Mouse (Mus musculus) stomach, embryonic 14.5 days (tissue): ENCODE measurements around the gene Ddx51. TPM values are rescaled to one million over a fixed set of nuclear protein-coding genes. Genes with fewer than 3 reads are reported as not detected.

Source experiments
- ATAC-seq: fragments of 200-750 bp; cut with Nextera tagmentation; 2 replicates; pipeline ENCODE4 v1.8.0; 2017; ENCODE audit warnings: low read depth, moderate TSS enrichment; ENCODE audit not compliant: insufficient number of reproducible peaks, insufficient read depth, low FRiP score
- H3K27ac ChIP-seq: fragments of 300-500 bp; sonication (generic); 2 replicates; pipeline ENCODE4 v1.5.1; 2014; ENCODE audit warnings: mild to moderate bottlenecking, low read length, moderate library complexity, mixed read lengths
- H3K27me3 ChIP-seq: fragments of 300-500 bp; sonication (generic); 2 replicates; pipeline ENCODE4 v1.6.1; 2014; ENCODE audit warnings: low read length, control low read depth, mixed read lengths; ENCODE audit not compliant: control insufficient read depth, insufficient read depth
- H3K36me3 ChIP-seq: fragments of 300-500 bp; sonication (generic); 2 replicates; pipeline ENCODE4 v1.6.1; 2014; ENCODE audit warnings: mild to moderate bottlenecking, control low read depth, low read length, moderate library complexity, mixed read lengths; ENCODE audit not compliant: control insufficient read depth, insufficient read depth
- H3K4me1 ChIP-seq: fragments of 300-500 bp; sonication (generic); 2 replicates; pipeline ENCODE4 v1.6.1; 2014; ENCODE audit warnings: low read length, control low read depth, mixed read lengths; ENCODE audit not compliant: control insufficient read depth, insufficient read depth
- H3K4me2 ChIP-seq: fragments of 300-500 bp; sonication (generic); replicated peaks from 2 replicates; pipeline ENCODE4 v1.6.1; 2014; ENCODE audit warnings: low read depth, low read length, control low read depth
- H3K4me3 ChIP-seq: fragments of 300-500 bp; sonication (generic); 2 replicates; pipeline ENCODE4 v1.5.1; 2014; ENCODE audit warnings: low read depth, low read length, control low read depth
- H3K9ac ChIP-seq: fragments of 300-500 bp; sonication (generic); replicated peaks from 2 replicates; pipeline ENCODE4 v1.6.1; 2014; ENCODE audit warnings: low read depth, mild to moderate bottlenecking, control low read depth, low read length, moderate library complexity, mixed read lengths
- H3K9me3 ChIP-seq: fragments of 300-500 bp; sonication (generic); 2 replicates; pipeline ENCODE4 v1.6.1; 2016; ENCODE audit warnings: low read depth, low read length, control low read depth; ENCODE audit not compliant: control insufficient read depth
- WGBS: fragments of 180-500 bp; shearing (Covaris S2); extraction: QIAGEN DNeasy Blood & Tissue Kit; methylation state at CpG from one replicate; pipeline ENCODE4 v1.1.7; 2014; 5-methylcytosine and 5-hydroxymethylcytosine counted together
- polyA plus RNA-seq: library from polyadenylated mRNA; unstranded; fragments of >200 nt; fragmentation: Nextera tagmentation; extraction: Ambion mirVana; gene quantifications from 2 replicates; pipeline ENCODE4 v1.2.1, GENCODE M21; 2014

Ddx51 gene
- polyA plus RNA-seq, 1 experiment from 2014 or later = 19.4 TPM

DNA sequence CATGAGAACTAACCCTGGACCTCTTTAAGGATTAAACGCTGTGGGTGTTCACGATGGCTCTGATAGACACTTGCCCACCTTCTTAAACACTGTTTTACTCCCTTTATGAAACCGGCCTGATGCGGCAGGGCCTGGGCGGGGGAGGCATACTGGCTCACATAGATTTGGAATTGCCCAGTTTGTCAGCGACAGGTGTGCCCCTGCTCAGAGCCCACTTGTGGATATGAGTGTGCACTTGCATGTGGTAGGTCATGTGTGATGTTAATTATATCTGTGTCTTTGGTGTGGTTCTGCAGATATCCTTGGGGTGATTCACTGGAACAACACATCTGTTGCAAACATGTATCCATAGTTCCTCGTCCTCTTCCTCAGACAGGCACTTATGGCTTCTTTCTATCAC is 42.8 kb upstream of the Ddx51 start:
- Histone ChIP-seq H3K27ac (no peak overlapping the region), H3K36me3 (no peaks in the 10 kb centered on the region), H3K9me3 (no peaks in the 10 kb centered on the region), H3K4me1 (no peaks in the 10 kb centered on the region), H3K9ac (no peak overlapping the region), H3K27me3 (no peaks in the 10 kb centered on the region), H3K4me2 (no peak overlapping the region), H3K4me3 (no peak overlapping the region)
- 83% methylated on average over 7 of the region's 7 CpGs for WGBS
- ATAC-seq = no peak

DNA sequence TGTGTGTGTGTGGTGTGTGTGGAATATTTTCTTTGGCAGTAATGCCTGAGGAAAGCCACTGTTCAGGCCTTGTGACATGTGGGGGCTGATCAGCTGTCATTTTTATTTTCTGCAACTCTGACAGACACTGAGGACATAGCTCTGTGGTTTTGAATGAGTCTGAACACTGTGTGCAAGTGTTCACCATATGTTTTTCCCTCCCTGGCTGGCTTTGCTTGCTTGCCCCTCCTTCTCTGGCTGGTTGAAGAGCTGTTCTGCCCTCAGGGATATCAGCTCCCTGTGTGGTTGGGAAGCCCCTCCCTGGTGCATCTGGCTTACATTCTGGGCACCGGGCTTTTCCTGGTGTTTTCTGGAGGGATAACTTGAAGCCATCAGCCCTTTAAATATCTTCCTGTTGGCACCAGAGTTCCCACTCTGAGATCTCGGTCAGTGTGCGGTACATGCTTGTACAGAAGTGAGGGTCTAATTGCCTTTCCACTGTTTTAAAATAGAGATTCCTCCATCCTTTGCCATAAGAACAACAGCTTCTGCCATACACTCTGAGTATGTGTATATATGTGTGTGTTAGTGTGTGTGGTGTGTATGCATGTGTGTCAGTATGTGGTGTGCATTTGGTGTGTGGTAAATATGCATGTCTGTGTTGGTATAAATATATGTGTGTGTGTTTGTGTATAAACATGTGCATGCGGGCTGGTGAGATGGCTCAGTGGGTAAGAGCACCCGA is 41.7 kb upstream of the Ddx51 start:
- no peak for ATAC-seq
- no peak overlapping the region for H3K4me3 ChIP-seq
- H3K4me1 ChIP-seq = no peaks in the 10 kb centered on the region
- 81% methylated on average over 5 of the region's 5 CpGs for WGBS
- no peak overlapping the region for H3K27ac ChIP-seq
- H3K27me3 ChIP-seq = no peaks in the 10 kb centered on the region
- H3K9ac ChIP-seq = no peak overlapping the region
- no peaks in the 10 kb centered on the region for H3K9me3 ChIP-seq
- no peaks in the 10 kb centered on the region for H3K36me3 ChIP-seq
- H3K4me2 ChIP-seq = no peak overlapping the region

DNA sequence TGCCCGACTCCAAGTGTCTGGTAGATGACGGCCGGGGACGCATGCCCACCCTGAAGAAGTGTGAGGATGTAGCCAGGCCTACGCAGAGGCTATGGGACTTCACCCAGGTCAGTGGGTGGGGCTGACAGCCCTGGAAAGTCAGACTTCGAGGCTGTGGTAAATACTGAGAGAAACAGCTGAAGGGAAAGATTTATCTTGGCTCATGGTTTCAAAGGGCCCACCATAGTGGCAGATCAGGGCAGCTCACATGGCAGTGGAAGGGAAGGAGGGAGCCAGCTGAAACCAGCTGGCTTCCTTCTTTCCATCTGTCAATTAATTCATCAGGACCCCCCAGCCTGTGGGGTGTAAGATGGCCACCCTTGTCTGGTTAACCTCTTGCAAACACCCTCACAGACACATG is 34.0 kb upstream of the Ddx51 start:
- no peaks in the 10 kb centered on the region for H3K9me3 ChIP-seq
- H3K36me3 ChIP-seq = no peaks in the 10 kb centered on the region
- H3K4me1 ChIP-seq = no peaks in the 10 kb centered on the region
- no peak overlapping the region for H3K4me2 ChIP-seq
- H3K4me3 ChIP-seq = no peak overlapping the region
- ATAC-seq = no peak
- 84% methylated on average over 6 of the region's 6 CpGs for WGBS
- no peaks in the 10 kb centered on the region for H3K27me3 ChIP-seq
- H3K9ac ChIP-seq = no peak overlapping the region
- no peak overlapping the region for H3K27ac ChIP-seq

DNA sequence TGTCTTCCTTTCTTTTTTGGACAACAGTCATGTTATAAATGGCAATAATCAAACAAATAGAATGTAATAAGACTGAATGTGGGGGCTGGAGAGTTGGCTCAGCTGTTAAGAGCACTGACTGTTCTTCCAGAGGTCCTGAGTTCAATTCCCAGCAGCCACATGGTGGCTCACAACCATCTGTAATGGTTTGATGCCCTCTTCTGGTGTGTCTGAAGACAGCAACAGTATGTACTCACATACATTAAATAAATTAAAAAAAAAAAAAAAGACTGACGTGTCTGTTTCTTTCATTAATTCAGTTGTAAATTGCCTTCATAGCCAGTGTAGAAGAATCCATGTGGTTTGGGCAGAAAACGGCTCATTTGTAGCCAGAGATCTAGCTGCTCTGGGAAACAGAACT is 28.9 kb upstream of the Ddx51 start:
- 85% methylated on average over 2 of the region's 2 CpGs for WGBS
- H3K4me1 ChIP-seq = no peaks in the 10 kb centered on the region
- no peak for ATAC-seq
- no peaks in the 10 kb centered on the region for H3K9me3 ChIP-seq
- H3K27me3 ChIP-seq = no peaks in the 10 kb centered on the region
- H3K9ac ChIP-seq = no peak overlapping the region
- H3K4me3 ChIP-seq = no peak overlapping the region
- H3K27ac ChIP-seq = no peak overlapping the region
- H3K4me2 ChIP-seq = no peak overlapping the region
- H3K36me3 ChIP-seq = no peaks in the 10 kb centered on the region

DNA sequence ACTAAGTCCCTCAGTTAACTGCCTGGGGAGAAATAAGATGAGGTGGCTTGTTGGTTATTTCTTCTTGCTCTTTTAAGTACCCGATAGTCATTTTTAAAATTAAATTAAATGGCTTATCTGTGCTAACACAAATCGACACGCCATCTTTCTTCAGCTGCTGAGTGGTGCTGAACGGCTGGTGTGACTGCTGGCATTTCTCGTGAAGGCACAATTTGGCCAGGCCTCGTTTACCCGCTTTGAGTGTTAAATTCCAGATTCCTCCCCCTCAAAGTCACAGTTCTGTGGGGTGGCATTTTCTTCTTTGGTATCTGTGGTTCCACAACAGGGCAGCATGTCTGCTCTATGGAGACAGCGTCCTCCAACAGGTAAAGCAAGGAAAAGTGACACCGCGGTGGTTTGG is 25.9 kb upstream of the Ddx51 start:
- Histone ChIP-seq H3K4me3 (no peak overlapping the region), H3K9ac (no peak overlapping the region), H3K27me3 (no peaks in the 10 kb centered on the region), H3K36me3 (no peaks in the 10 kb centered on the region), H3K4me1 (no peaks in the 10 kb centered on the region), H3K4me2 (no peak overlapping the region), H3K9me3 (no peaks in the 10 kb centered on the region), H3K27ac (no peak overlapping the region)
- 74% methylated on average over 10 of the region's 10 CpGs for WGBS
- ATAC-seq = no peak

DNA sequence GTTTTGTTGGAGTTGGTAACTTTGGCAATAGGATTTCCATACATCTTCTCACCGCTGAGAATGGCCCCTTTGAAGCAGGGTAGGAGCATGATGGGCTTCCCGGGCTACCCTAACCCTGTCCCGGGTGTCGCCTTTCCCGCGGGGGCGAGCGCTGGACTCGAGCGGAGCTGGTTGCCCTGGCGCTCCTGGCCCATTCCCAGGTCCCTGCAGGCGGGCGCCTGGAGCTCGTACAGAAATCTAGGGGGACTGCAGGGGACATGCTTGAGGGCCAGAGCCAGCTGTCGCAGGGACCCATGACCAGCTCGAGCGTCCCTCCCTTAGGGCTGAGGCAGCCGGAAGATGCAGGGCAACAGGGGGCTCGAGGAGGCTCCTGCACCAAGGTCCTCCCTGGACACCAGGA is 25.1 kb upstream of the Ddx51 start:
- no peak overlapping the region for H3K4me2 ChIP-seq

DNA sequence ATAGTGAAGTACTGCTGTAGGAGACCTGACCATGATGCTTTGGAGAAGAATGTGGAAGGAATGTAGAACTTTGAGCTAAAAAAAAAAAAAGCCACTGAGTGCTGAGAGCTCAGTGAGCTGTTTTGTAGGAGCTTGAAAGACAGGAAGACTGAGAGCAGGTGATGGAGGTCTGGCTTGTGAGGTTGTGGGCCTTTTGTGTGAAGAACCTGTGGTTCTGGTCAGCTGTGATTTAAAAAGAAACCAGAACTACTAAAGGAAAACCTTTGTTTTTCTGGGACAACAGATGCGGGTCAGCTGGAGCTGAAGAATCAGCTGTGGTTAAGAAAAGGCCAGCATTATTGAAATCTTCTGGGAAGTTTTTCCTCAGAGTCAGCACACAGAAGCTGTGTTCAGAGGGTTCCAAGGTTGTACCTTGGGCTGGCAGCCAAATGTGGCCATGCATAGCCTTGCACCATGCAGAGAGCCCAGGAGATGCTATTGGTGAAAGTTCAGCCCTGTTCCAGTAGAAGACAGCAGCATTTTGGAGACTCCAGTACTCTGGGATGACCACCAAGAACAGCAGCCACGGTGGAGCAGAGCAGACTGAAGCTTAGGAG is 23.6 kb upstream of the Ddx51 start:
- no peak overlapping the region for H3K9ac ChIP-seq
- no peaks in the 10 kb centered on the region for H3K4me1 ChIP-seq
- WGBS = 82% methylated on average over 2 of the region's 2 CpGs
- no peak overlapping the region for H3K4me3 ChIP-seq
- H3K9me3 ChIP-seq = no peaks in the 10 kb centered on the region
- no peak for ATAC-seq
- H3K27ac ChIP-seq = no peak overlapping the region
- H3K27me3 ChIP-seq = no peaks in the 10 kb centered on the region
- H3K4me2 ChIP-seq = no peak overlapping the region
- H3K36me3 ChIP-seq = no peaks in the 10 kb centered on the region

More for the DNA sequence above, 25.1 kb upstream of the Ddx51 start:
- H3K4me3 ChIP-seq = no peak overlapping the region
- WGBS = 24% methylated on average over 19 of the region's 19 CpGs
- H3K9ac ChIP-seq = no peak overlapping the region
- no peaks in the 10 kb centered on the region for H3K36me3 ChIP-seq
- no peak for ATAC-seq
- no peak overlapping the region for H3K27ac ChIP-seq
- no peaks in the 10 kb centered on the region for H3K4me1 ChIP-seq
- H3K9me3 ChIP-seq = no peaks in the 10 kb centered on the region
- no peaks in the 10 kb centered on the region for H3K27me3 ChIP-seq

DNA sequence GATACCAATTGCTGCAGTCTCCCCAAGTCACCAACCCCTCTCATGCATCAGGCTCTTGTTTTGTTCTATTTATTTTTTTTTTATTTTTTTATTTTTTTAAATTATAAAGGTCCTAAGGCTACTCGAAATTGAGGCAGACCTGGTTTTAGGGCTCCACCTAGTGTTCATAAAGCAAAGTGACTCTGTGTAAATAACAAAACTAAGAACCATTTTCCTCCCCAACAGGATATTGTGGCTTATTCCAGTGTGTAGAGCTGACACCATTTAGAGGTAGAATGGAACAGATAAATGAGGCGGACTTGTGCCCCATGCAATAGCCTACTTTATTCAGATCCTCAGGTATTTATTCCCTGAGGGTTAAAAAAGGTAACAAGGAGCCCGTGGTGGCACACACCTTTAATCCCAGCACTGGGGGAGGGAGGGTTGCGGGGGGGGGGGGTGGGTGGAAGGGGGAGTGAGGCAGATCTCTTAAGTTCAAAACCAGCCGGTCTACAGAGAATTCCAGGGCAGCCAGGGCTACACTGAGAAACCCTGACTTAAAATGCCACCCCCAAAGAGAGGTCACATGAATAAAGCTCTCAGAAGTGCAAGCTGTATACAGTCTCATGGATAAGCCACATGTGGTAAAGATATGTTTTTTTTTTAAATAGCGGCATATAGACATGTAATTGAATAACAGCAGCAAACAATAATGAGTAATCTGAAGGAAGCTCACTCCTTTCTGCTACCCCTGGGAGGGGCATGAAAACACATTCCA is 17.1 kb upstream of the Ddx51 start:
- H3K27me3 ChIP-seq = no peaks in the 10 kb centered on the region
- 36% methylated on average over 6 of the region's 6 CpGs for WGBS
- H3K4me1 ChIP-seq = no peaks in the 10 kb centered on the region
- H3K9ac ChIP-seq = no peak overlapping the region
- no peaks in the 10 kb centered on the region for H3K9me3 ChIP-seq
- H3K36me3 ChIP-seq = no peaks in the 10 kb centered on the region
- H3K4me2 ChIP-seq = no peak overlapping the region
- no peak overlapping the region for H3K4me3 ChIP-seq
- H3K27ac ChIP-seq = no peak overlapping the region
- ATAC-seq = 0 out of 2 replicates have a peak, but pooled peaks have one; percentile 23
